ENCODE assay signal across 8 mouse cellular contexts in genomic region chr1:135631515-135631914, GRCm38 (mm10). TPM values are rescaled to one million over a fixed set of nuclear protein-coding genes. Genes with fewer than 3 reads are reported as not detected.
DNase-seq lines count a peak whose midpoint lies in the region; ATAC-seq and TF ChIP-seq lines count a peak whose summit lies in the region.

No protein-coding gene starts in this region.

- WGBS in kidney, adult 2 months = 42% methylated on average over 8 of the region's 8 CpGs
- 2% methylated on average over 8 of the region's 8 CpGs for WGBS in spleen, adult 2 months

- H3K4me1 ChIP-seq in kidney, adult 2 months (ENCODE audit: control insufficient read depth, insufficient read depth, low read length) = no peaks in the 10 kb centered on the region; the same call in 1 of the 2 replicates
- peaks cover 8% of the 10 kb centered on the region; the same call in 1 of the 2 replicates for H3K4me1 ChIP-seq in spleen, adult 2 months (ENCODE audit: control insufficient read depth, insufficient read depth, insufficient read length)

- no peak overlapping the region for H3K4me3 ChIP-seq in kidney, adult 2 months (ENCODE audit: insufficient read depth, low read depth, low read length)
- H3K4me3 ChIP-seq in spleen, adult 2 months (ENCODE audit: extremely low read depth, insufficient read depth, insufficient read length) = no peak overlapping the region

- TF ChIP-seq POLR2A in kidney, adult 2 months (IDR thresholded peaks at IDR 0.05; ENCODE audit: low read depth, low read length) = no peak
- no peak for TF ChIP-seq POLR2A in spleen, adult 2 months (IDR thresholded peaks at IDR 0.05; ENCODE audit: low read depth, low read length)

- no peaks in the 10 kb centered on the region for H3K27me3 ChIP-seq in kidney, adult 2 months (replicated peaks; ENCODE audit: control insufficient read depth, insufficient read depth, low read length)
- no peaks in the 10 kb centered on the region for H3K27me3 ChIP-seq in spleen, adult 2 months (ENCODE audit: control insufficient read depth, insufficient read depth, low read length)

- no peaks in the 10 kb centered on the region for H3K36me3 ChIP-seq in kidney, adult 2 months (ENCODE audit: control insufficient read depth, insufficient read depth, low read length)
- no peaks in the 10 kb centered on the region for H3K36me3 ChIP-seq in spleen, adult 2 months (ENCODE audit: control insufficient read depth, insufficient read depth, low read length)

- no peak for TF ChIP-seq CTCF in kidney, adult 2 months (conservative IDR thresholded peaks at IDR 0.05; ENCODE audit: insufficient read depth, insufficient read length, low read depth, low read length)
- no peak for TF ChIP-seq CTCF in spleen, adult 2 months (IDR thresholded peaks at IDR 0.05; ENCODE audit: extremely low read depth, insufficient read depth, insufficient read length, insufficient replicate concordance)

- DNase-seq in left cerebral cortex, postnatal 14 days (ENCODE audit: low spot score in 2 of 2) = peak; percentile 68 to 72
- no peak for DNase-seq in left cerebral cortex, adult 11 months (ENCODE audit: low spot score)
- peak; percentile 42 for DNase-seq in adipocyte (ENCODE audit: low spot score)
- DNase-seq in kidney, adult 2 months = peak; percentile 95
- peak; percentile 96 for DNase-seq in lung, postnatal 10 days
- DNase-seq in spleen, adult 2 months (ENCODE audit: low read depth in 1 of 2, low spot score in 2 of 2) = peak; percentile 17 to 61
- no peak for DNase-seq in cerebellum, adult 9-11 months

- peak; percentile 84 for ATAC-seq in granulocyte monocyte progenitor cell, adult 5-6 weeks (replicated peaks; ENCODE audit: poor library complexity, severe bottlenecking)

- H3K27ac ChIP-seq in kidney, adult 2 months (ENCODE audit: insufficient read depth, low read depth, low read length) = peak overlapping the region; percentile 82
- 0 out of 2 replicates have a peak overlapping the region, but pooled peaks have one; percentile 30 for H3K27ac ChIP-seq in spleen, adult 2 months (ENCODE audit: insufficient read depth, low read length)

- intact Hi-C loops in left cerebral cortex, postnatal 14 days (cut with DNase I) = no loop called here

RNA-seq across cellular contexts. Expression of gene Nav1, which starts 24.4 kb away (rescaled TPM):
- 100 to 1,000 TPM; 146 to 161 TPM for total RNA-seq in left cerebral cortex, postnatal 14 days (2021)
- total RNA-seq in granulocyte monocyte progenitor cell, adult 5-6 weeks (2014; fragmentation: Nextera tagmentation) = 16.3 and 19.8 TPM in 2 replicates
- 2.9 and 3.6 TPM in 2 replicates for total RNA-seq in granulocyte monocyte progenitor cell, adult 5-6 weeks (2017)
- polyA plus RNA-seq in kidney, adult 2 months (2012; rRNA removed) = 6.0 and 7.1 TPM in 2 replicates
- 15.0 and 16.3 TPM in 2 replicates for polyA plus RNA-seq in spleen, adult 2 months (2012; rRNA removed)

Comparison
In these comparisons a context has a peak if more than half of its experiments do, and no peak if none do; other contexts are left out.
1. DNase-seq: peak in left cerebral cortex, postnatal 14 days (2 of 2), adipocyte (single experiment), kidney, adult 2 months (single experiment), lung, postnatal 10 days (single experiment) and spleen, adult 2 months (2 of 2); none in left cerebral cortex, adult 11 months (single experiment) and cerebellum, adult 9-11 months (single experiment).
2. RNA of gene Nav1, which starts 24.4 kb away (total RNA-seq): 146 to 161 TPM in left cerebral cortex, postnatal 14 days; 2.9 to 19.8 TPM in granulocyte monocyte progenitor cell, adult 5-6 weeks; every median in the first group is over 4 times any median in the second.